Comparison of ENCODE assay signal across 28 mouse cellular contexts in the genomic region with DNA sequence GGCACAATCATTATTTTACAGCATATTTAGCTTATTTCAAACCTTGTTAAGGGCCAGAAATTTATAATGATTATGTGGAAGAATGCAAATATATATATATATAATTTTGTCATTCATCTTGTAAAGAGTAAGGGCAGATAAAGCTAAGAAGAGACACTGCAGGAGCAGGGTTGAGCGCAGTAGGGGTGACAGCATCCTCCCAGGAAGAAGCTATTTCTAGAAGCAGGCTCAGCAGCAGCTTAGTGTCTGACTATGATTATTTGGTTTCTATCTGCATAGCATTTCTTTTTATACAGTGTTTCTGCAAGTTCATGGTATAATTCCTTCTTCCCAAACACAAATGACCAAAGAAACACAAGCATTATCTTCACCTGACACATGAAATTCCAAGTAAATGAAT.
A peak's percentile ranks its signal among the peaks of the same experiment; 100 is the strongest.
DNase-seq lines count a peak whose midpoint lies in the region; ATAC-seq and TF ChIP-seq lines count a peak whose summit lies in the region.
"Had no signal": no experiment of that assay in that cellular context is flagged by ENCODE, and none has a peak within 500 bp of the region (broad histone marks: within the 10 kb centered on the region; RNA-seq: fewer than 3 reads in every experiment).

No protein-coding gene starts in this region.

- H3K4me1 ChIP-seq in forebrain, postnatal 0 days (ENCODE audit: insufficient read depth), result no peaks in the 10 kb centered on the region
- H3K4me1 ChIP-seq in forebrain, embryonic 11.5 days (replicated peaks; ENCODE audit: control insufficient read depth, insufficient read depth, low read length), result no peaks in the 10 kb centered on the region
- H3K4me1 ChIP-seq: embryonic facial prominence, embryonic 13.5 days; embryonic facial prominence, embryonic 15.5 days; forebrain, embryonic 10.5 days; forebrain, embryonic 13.5 days; forebrain, embryonic 15.5 days had no signal

- WGBS in forebrain, postnatal 0 days, result 81% methylated on average over 1 of the region's 1 CpGs
- WGBS in forebrain, embryonic 11.5 days, result 95% methylated on average over 1 of the region's 1 CpGs

- no peak overlapping the region for H3K9ac ChIP-seq in forebrain, postnatal 0 days
- H3K9ac ChIP-seq in forebrain, embryonic 11.5 days (ENCODE audit: low read length), result no peak overlapping the region
- H3K9ac ChIP-seq: embryonic facial prominence, embryonic 13.5 days; embryonic facial prominence, embryonic 15.5 days; forebrain, embryonic 13.5 days; forebrain, embryonic 15.5 days had no signal

- TF ChIP-seq CTCF in forebrain, postnatal 0 days (IDR thresholded peaks at IDR 0.05; ENCODE audit: low read depth), result no peak
- no peak for TF ChIP-seq CTCF in layer of hippocampus, adult 2 months (conservative IDR thresholded peaks at IDR 0.05)

- H3K9me3 ChIP-seq in forebrain, postnatal 0 days (ENCODE audit: low read length), result no peaks in the 10 kb centered on the region
- no peaks in the 10 kb centered on the region for H3K9me3 ChIP-seq in forebrain, embryonic 11.5 days (ENCODE audit: control insufficient read depth, low read length)
- H3K9me3 ChIP-seq: embryonic facial prominence, embryonic 13.5 days; embryonic facial prominence, embryonic 15.5 days; forebrain, embryonic 10.5 days; forebrain, embryonic 13.5 days; forebrain, embryonic 15.5 days; G1E had no signal

- no peak overlapping the region for H3K4me3 ChIP-seq in forebrain, postnatal 0 days (ENCODE audit: low read depth, low read length)
- no peak overlapping the region for H3K4me3 ChIP-seq in forebrain, embryonic 11.5 days (ENCODE audit: low read depth, low read length)
- H3K4me3 ChIP-seq in layer of hippocampus, adult 2 months, result no peak overlapping the region
- H3K4me3 ChIP-seq: embryonic facial prominence, embryonic 13.5 days; embryonic facial prominence, embryonic 15.5 days; erythroblast, embryonic 14.5 days; forebrain, embryonic 10.5 days; forebrain, embryonic 13.5 days; forebrain, embryonic 15.5 days had no signal

- ATAC-seq in forebrain, postnatal 0 days, result no peak
- ATAC-seq in forebrain, embryonic 11.5 days (replicated peaks; ENCODE audit: low FRiP score), result no peak
- ATAC-seq: activated CD4-positive, CD25-positive, alpha-beta regulatory T cell, adult 4 months; CD4-positive, CD25-positive, alpha-beta regulatory T cell, adult 4 months; forebrain, embryonic 13.5 days; forebrain, embryonic 15.5 days; Patski had no signal

- no peak for DNase-seq in forebrain, postnatal 0 days
- no peak for DNase-seq in forebrain, embryonic 11.5 days (ENCODE audit: low spot score)
- DNase-seq in layer of hippocampus, adult 2 months (ENCODE audit: low spot score in 2 of 2), result no peak
- no peak for DNase-seq in layer of hippocampus, adult 18-20 months (ENCODE audit: low spot score in 2 of 2)
- peak; percentile 65 for DNase-seq in brain, adult 2 months (ENCODE audit: low read depth, low spot score)
- DNase-seq in lung, postnatal 10 days, result no peak
- DNase-seq: adrenal gland, adult 8-10 months; adrenal gland, postnatal 14 days; adrenal gland, postnatal 36 days; B cell, adult 2 months; cerebellum, adult 11 months; cerebellum, adult 18-20 months; cerebellum, adult 8-10 months; cerebellum, adult 9-11 months; cerebellum, postnatal 14 days; cerebellum, postnatal 36 days; embryo, embryonic 11 days had no signal

- H3K27ac ChIP-seq in forebrain, postnatal 0 days (ENCODE audit: low read depth, low read length), result peak overlapping the region; percentile 54; the same call in 1 of the 2 replicates
- no peak overlapping the region for H3K27ac ChIP-seq in forebrain, embryonic 11.5 days (ENCODE audit: low read depth, low read length)
- H3K27ac ChIP-seq in layer of hippocampus, adult 2 months, result peak overlapping the region; percentile 28; the same call in 1 of the 2 replicates
- H3K27ac ChIP-seq: embryonic facial prominence, embryonic 13.5 days; embryonic facial prominence, embryonic 15.5 days; forebrain, embryonic 10.5 days; forebrain, embryonic 13.5 days; forebrain, embryonic 15.5 days had no signal

- H3K4me2 ChIP-seq in forebrain, postnatal 0 days (ENCODE audit: low read depth), result no peak overlapping the region
- H3K4me2 ChIP-seq in forebrain, embryonic 11.5 days (ENCODE audit: low read depth, low read length, severe bottlenecking), result no peak overlapping the region
- H3K4me2 ChIP-seq: embryonic facial prominence, embryonic 13.5 days; embryonic facial prominence, embryonic 15.5 days; forebrain, embryonic 13.5 days; forebrain, embryonic 15.5 days had no signal

- H3K36me3 ChIP-seq in forebrain, postnatal 0 days (ENCODE audit: insufficient read depth), result no peaks in the 10 kb centered on the region
- H3K36me3 ChIP-seq in forebrain, embryonic 11.5 days (ENCODE audit: control insufficient read depth, insufficient read depth, low read length), result no peaks in the 10 kb centered on the region
- H3K36me3 ChIP-seq: embryonic facial prominence, embryonic 13.5 days; embryonic facial prominence, embryonic 15.5 days; forebrain, embryonic 10.5 days; forebrain, embryonic 15.5 days; G1E had no signal

- H3K27me3 ChIP-seq in forebrain, postnatal 0 days (ENCODE audit: insufficient read depth, low read length), result no peaks in the 10 kb centered on the region
- no peaks in the 10 kb centered on the region for H3K27me3 ChIP-seq in forebrain, embryonic 11.5 days (ENCODE audit: control insufficient read depth, insufficient read depth, low read length)
- H3K27me3 ChIP-seq: CH12.LX; embryonic facial prominence, embryonic 13.5 days; embryonic facial prominence, embryonic 15.5 days; forebrain, embryonic 13.5 days; forebrain, embryonic 15.5 days; Patski had no signal
